Mouse (Mus musculus): ENCODE data around the gene Lipe.

Lipe gene

GRCm38 (mm10) chr7:25385850-25386555, 12.5 kb downstream of the Lipe start:
- no peak for DNase-seq (ENCODE audit: low spot score)

GRCm38 (mm10) chr7:25385259-25385658, 13.3 kb downstream of the Lipe start:
- no peak for DNase-seq (ENCODE audit: low spot score)

DNA sequence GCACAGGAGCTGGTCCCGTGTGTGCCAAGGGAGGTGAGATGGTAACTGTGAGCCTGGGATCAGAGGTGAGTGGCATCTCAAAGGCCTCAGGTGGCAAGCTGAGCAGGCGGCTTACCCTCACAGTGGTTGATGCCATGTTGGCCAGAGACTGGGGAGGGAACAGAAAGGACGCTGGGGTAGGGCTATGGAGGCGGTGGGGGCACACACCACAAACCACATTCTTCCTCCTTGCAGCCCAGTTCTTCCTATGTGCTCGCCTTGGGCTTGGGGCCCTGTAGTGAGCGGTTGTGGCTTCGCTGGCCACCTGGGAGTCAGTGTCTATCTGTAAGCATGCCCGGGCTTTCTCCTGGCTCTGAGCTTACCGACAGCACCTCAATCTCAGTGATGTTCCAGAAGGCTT, 13.7 kb downstream of the Lipe start:
- no peak for DNase-seq (ENCODE audit: low spot score)

GRCm38 (mm10) chr7:25384318-25384717, 14.2 kb downstream of the Lipe start:
- DNase-seq (ENCODE audit: low spot score), result no peak

DNA sequence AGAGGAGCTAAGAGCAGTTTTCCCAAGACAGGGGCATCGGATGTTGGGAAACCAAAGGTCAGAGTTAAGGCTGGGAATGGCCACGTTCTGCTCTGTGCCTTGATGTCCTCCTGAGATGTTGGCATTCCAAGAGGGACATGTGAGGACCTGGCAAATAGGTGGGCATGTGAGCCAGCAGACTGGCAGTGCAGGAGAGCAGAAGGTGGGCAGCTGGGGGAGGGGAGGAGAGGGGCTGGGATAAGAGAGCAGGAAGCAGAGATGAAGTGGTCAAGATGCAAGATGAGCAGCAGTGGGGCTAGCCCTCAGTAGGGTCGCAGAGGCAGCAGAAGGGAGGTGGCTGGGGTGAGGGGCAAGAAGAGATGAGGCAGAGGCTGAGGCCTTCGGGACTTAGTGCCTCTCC, 14.6 kb downstream of the Lipe start:
- no peak for DNase-seq (ENCODE audit: low spot score)

DNA sequence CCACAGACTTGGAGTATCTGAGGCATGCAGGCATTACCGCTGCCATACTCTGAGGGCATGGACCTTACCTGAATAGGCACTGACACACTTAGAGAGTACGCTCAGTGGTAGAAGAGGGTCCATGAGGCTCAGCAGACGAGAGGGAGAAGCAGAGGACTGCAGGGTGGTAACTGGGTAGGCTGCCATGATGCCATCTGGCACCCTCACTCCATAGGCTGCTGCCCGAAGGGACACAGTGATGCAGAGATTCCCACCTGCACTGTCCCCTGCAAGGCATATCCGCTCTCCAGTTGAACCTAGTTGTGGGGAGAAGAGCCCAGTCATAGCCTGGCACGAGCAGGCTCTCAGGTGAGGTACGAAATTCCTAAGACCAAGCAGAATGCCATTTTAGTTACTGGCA, 15.1 kb downstream of the Lipe start:
- no peak for DNase-seq (ENCODE audit: low spot score)

DNA sequence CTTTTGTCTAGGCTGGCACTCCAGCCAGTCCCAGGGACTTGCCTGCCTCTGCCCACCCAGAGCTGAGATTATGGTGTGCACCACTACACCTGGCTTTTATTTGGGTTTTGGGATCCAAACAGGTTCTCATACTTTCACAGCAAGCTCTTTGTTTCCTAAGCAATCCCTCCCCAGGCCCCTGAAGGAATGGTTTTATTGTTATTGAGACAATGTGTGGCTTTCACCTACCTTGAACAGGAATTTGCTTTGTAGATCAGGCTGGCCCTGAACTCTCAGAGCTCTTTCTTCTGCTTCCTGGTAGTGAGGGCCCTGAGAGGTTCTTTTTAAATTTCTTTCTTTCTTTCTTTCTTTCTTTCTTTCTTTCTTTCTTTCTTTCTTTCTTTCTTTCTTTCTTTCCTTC, 16.0 kb downstream of the Lipe start:
- no peak for DNase-seq (ENCODE audit: low spot score)

GRCm38 (mm10) chr7:25381284-25381680, 17.2 kb downstream of the Lipe start:
- no peak for DNase-seq (ENCODE audit: low spot score)

DNA sequence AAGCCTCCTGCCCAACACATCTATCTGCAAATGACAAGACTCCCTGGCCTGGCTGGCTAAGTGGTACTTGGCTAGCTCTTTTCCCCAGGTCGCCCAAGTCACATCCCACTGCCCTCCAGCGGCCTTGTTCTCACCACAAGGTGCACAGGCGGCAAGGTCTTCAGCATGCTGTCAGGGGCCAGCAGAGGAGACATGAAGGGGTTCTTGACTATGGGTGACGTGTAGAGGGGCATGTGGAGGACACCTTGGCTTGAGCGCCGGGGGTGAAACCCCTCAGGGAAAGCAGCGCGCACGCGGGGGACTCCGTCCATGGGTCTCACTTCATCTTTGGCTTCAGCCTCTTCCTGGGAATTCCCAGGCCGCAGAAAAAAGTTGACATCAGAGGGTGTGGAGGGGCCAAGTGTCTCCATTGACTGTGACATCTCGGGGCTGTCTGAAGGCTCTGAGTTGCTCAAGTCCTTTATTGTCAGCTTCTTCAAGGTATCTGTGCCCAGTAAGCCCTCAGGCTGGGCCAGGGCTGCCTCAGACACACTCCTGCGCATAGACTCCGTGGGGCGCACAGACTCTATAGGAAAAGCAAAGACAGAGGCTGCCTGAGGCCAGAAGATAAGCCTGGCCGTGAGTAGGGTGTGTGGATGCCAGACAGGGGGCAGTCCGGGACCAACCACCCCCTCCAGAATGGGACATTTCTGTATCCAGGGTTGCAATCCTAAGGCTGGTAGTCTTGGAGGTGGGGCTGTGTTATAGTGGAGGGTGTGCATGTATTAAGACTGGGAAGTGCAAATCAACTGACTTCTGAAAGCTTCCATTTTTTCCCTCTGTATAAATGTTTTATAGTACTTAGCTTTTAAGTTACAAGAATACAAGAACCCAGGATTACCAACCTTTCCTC, 17.9 kb downstream of the Lipe start:
- no peak for DNase-seq (ENCODE audit: low spot score)

- peak; percentile 62 for DNase-seq (ENCODE audit: low spot score)
Observed at GRCm38 (mm10) chr7:25379551-25380351, 18.8 kb downstream of the Lipe start.

DNA sequence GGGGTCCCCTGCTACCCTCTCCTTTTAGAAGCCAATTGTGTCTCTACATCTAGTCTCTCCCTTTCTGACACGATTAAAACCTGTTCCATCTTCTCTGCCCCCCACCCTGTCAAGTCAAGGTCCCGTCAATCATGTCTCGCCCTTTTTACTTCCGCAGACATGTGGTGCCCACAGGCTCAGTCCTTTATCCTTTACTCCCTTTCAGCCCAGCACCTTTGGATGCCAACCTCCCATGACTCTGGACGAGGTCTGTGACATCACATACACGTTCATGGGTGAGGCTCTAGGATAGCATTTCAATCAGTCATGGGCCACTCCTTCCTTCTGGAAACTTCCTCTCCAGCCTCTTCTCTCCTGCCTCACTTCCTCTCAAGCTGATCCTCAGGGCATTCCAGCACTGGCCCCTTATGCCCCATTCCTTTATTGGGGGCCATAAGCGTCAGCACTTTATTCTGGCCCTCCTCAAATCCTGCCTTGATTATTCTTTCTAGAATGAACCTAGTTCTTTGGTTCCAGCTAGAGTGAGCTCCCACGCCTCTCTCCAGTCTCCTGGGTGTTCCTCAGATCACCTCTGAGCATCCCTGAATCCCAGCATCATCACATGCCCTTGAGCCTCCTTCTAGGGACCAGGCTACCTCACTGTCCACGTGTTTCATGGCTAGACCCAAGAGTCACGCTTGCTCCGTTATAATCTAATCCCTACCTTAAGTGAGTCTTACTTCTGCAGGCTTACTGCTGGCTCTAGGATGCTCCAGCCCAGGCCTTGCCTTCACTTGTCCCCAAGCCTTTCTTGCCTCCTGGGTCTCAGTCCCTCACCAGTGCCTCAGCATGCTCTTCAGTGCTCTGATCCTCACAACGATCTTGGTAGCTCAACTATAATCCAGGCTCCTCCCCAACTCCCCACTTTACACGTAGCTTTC, 20.1 kb downstream of the Lipe start:
- DNase-seq (ENCODE audit: low spot score), result no peak

GRCm38 (mm10) chr7:25377100-25377700, 21.3 kb downstream of the Lipe start:
- no peak for DNase-seq (ENCODE audit: low spot score)

- DNase-seq (ENCODE audit: low spot score), result peak; percentile 77
Observed at GRCm38 (mm10) chr7:25376556-25376955, 22.0 kb downstream of the Lipe start.

DNA sequence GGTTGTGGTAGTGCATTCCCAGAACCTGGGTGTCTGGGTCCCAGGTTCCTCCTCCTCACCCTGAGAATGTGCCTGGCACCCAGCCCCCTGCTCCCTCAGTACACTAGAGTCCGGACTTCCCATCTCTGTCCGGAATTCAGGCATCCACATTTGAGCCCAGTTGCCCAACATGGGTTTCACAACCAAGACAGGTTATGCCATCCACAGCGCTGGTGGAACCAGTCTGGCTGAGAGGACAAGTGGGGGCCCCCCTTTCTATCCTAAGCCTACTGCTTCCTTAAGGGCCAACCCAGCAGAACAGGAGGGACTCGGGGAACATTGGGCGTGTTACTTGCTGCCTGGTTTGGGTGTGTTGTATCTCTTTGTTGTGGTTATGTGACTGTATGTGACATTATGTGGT, 26.1 kb downstream of the Lipe start:
- DNase-seq (ENCODE audit: low spot score), result no peak

- no peak for DNase-seq (ENCODE audit: low spot score)
Observed at GRCm38 (mm10) chr7:25369058-25369749, 29.3 kb downstream of the Lipe start, which contains the start of gene Cnfn. Gene Cnfn (minus strand): TSS chr7:25369724.

DNA sequence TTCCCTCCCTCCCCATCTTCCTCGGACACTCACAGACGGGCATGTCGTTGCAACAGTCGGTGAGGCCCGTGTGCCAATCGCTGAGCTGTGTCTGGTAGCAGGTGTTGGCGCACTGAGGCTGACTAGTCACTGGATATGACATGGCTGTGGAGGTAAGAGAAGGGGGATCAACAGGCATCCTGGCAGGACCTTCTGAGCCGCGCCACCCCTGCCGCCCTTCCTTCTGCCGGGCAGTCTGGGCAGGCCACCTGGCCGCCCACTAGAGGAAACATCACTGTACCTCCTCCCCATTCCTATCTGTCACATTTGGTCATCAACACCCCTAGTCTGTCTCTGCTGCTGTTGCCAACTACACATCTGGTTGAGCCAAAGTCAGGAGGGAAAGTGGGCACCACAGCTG, 30.2 kb downstream of the Lipe start:
- DNase-seq (ENCODE audit: low spot score), result no peak

GRCm38 (mm10) chr7:25367632-25368293, 30.7 kb downstream of the Lipe start:
- DNase-seq (ENCODE audit: low spot score), result no peak

DNA sequence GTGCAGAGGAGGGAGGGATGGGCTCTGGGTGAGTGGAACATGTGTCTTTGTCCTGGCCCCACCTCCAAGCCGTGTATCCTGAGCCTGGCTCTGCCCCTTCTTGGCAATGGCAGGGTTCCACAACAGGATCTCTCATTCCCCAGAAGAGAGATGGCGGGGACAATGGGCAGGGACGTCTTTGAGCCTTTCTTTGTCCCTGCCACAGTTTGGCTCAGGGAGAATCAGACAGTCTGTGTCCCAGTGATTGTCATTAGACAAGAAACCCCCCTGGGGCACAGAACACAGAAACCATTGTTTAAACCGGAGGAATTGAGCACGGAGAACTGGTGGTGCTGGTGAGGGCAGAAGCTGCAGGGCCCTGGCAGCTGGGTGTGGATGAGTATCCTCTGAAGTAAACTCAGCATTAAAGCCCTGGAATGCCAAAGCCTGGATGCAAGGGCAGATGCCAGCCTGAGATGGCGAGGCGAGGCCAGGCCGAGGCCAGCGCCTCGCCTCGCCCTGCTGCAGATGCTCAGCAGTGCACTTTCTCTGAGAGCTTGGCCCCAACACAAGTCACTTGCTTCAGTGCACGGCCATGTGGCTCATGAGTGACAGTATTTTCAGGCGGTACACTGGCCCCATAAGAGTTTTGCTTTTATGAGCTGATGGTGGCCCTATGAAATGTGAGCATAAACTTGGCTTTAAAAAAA, 32.4 kb downstream of the Lipe start:
- no peak for DNase-seq (ENCODE audit: low spot score)

GRCm38 (mm10) chr7:25363632-25364031, 34.9 kb downstream of the Lipe start:
- DNase-seq (ENCODE audit: low spot score), result no peak

Measured in yolk sac, embryonic 10.5 days (tissue).